Mouse (Mus musculus) limb, embryonic 12.5 days (tissue): ENCODE data around the gene Olfr1136. TPM values are rescaled to one million over a fixed set of nuclear protein-coding genes. Genes with fewer than 3 reads are reported as not detected.

ENCODE experiments used
- ATAC-seq: fragments of 200-750 bp; cut with Nextera tagmentation; 2 replicates; pipeline ENCODE4 v1.8.0; 2017; ENCODE audit warnings: low read depth, moderate TSS enrichment; ENCODE audit not compliant: insufficient number of reproducible peaks, insufficient read depth, low FRiP score, low TSS enrichment
- H3K27ac ChIP-seq: fragments of 300-500 bp; sonication (generic); 2 replicates; pipeline ENCODE4 v1.5.1; 2016; ENCODE audit warnings: mild to moderate bottlenecking, moderate library complexity
- H3K27me3 ChIP-seq: fragments of 300-500 bp; sonication (generic); 2 replicates; pipeline ENCODE4 v1.6.1; 2016; ENCODE audit warnings: mild to moderate bottlenecking, moderate library complexity
- H3K36me3 ChIP-seq: fragments of 300-500 bp; sonication (generic); 2 replicates; pipeline ENCODE4 v1.6.1; 2016; ENCODE audit warnings: mild to moderate bottlenecking, moderate library complexity
- H3K4me1 ChIP-seq: fragments of 300-500 bp; sonication (generic); replicated peaks from 2 replicates; pipeline ENCODE4 v1.6.1; 2016
- H3K4me2 ChIP-seq: fragments of 300-500 bp; sonication (generic); 2 replicates; pipeline ENCODE4 v1.6.1; 2016; ENCODE audit warnings: mild to moderate bottlenecking, moderate library complexity
- H3K4me3 ChIP-seq: fragments of 300-500 bp; sonication (generic); replicated peaks from 2 replicates; pipeline ENCODE4 v1.5.1; 2016; ENCODE audit warnings: mild to moderate bottlenecking
- H3K9ac ChIP-seq: fragments of 300-500 bp; sonication (generic); replicated peaks from 2 replicates; pipeline ENCODE4 v1.6.1; 2016; ENCODE audit warnings: mild to moderate bottlenecking, moderate library complexity
- H3K9me3 ChIP-seq: fragments of 300-500 bp; sonication (generic); 2 replicates; pipeline ENCODE4 v1.6.1; 2016; ENCODE audit warnings: mild to moderate bottlenecking, moderate library complexity
- WGBS: fragments of 180-500 bp; shearing (Covaris S2); methylation state at CpG from one replicate; pipeline ENCODE4 v1.1.7; 2016; 5-methylcytosine and 5-hydroxymethylcytosine counted together
- polyA plus RNA-seq: library from polyadenylated mRNA; unstranded; fragments of >200 nt; fragmentation: Nextera tagmentation; extraction: Ambion mirVana; gene quantifications from 2 replicates; pipeline ENCODE4 v1.2.1, GENCODE M21; 2016

Olfr1136 gene
- not detected in 2 replicates for polyA plus RNA-seq

- Histone ChIP-seq H3K4me3 (no peak within 1 kb of the TSS), H3K4me2 (no peak within 1 kb of the TSS), H3K4me1 (no peaks in the 10 kb centered on the region), H3K9me3 (no peaks in the 10 kb centered on the region), H3K9ac (no peak within 1 kb of the TSS), H3K27ac (no peak within 1 kb of the TSS), H3K27me3 (no peaks in the 10 kb centered on the region), H3K36me3 (no peaks in the 10 kb centered on the region)
- ATAC-seq: no peak
Observed at GRCm38 (mm10) chr2:87693847-87694246, at the start of gene Olfr1136. TSS of gene Olfr1136 (minus strand) at chr2:87693947.

GRCm38 (mm10) chr2:87743452-87743851, 49.7 kb upstream of the Olfr1136 start, which contains the start of gene Olfr1140:
TSS of gene Olfr1140 (plus strand) at chr2:87743752.
- Histone ChIP-seq H3K9ac (no peak within 1 kb of the TSS), H3K4me3 (no peak within 1 kb of the TSS), H3K4me1 (no peaks in the 10 kb centered on the region), H3K27me3 (no peaks in the 10 kb centered on the region), H3K9me3 (no peaks in the 10 kb centered on the region), H3K36me3 (no peaks in the 10 kb centered on the region), H3K4me2 (no peak within 1 kb of the TSS), H3K27ac (no peak within 1 kb of the TSS)
- WGBS: 77% methylated on average over 3 of the region's 3 CpGs
- ATAC-seq: no peak

GRCm38 (mm10) chr2:87739878-87740277, 46.1 kb upstream of the Olfr1136 start, which contains the start of gene Olfr1138:
TSS of gene Olfr1138 (minus strand) at chr2:87739978.
- Histone ChIP-seq H3K27me3 (no peaks in the 10 kb centered on the region), H3K27ac (no peak within 1 kb of the TSS), H3K36me3 (no peaks in the 10 kb centered on the region), H3K4me1 (no peaks in the 10 kb centered on the region), H3K9ac (no peak within 1 kb of the TSS), H3K4me2 (no peak within 1 kb of the TSS), H3K9me3 (no peaks in the 10 kb centered on the region), H3K4me3 (no peak within 1 kb of the TSS)
- no peak for ATAC-seq
- 77% methylated on average over 1 of the region's 1 CpGs for whole genome bisulfite sequencing

- no peak within 1 kb of the TSS for H3K27ac ChIP-seq
- no peak for ATAC-seq
Observed at GRCm38 (mm10) chr2:87713079-87713478, 19.3 kb upstream of the Olfr1136 start, which contains the start of gene Olfr1137. TSS of gene Olfr1137 (minus strand) at chr2:87713179.

GRCm38 (mm10) chr2:87673564-87673963, 20.2 kb downstream of the Olfr1136 start, which contains the start of gene Olfr1135:
TSS of gene Olfr1135 (minus strand) at chr2:87673664.
- no peaks in the 10 kb centered on the region for H3K9me3 ChIP-seq
- no peak within 1 kb of the TSS for H3K9ac ChIP-seq
- no peak within 1 kb of the TSS for H3K4me2 ChIP-seq
- H3K36me3 ChIP-seq: no peaks in the 10 kb centered on the region
- WGBS: 29% methylated on average over 1 of the region's 1 CpGs
- no peak for ATAC-seq
- H3K4me3 ChIP-seq: no peak within 1 kb of the TSS
- H3K27ac ChIP-seq: no peak within 1 kb of the TSS
- no peaks in the 10 kb centered on the region for H3K4me1 ChIP-seq
- no peaks in the 10 kb centered on the region for H3K27me3 ChIP-seq

More at GRCm38 (mm10) chr2:87713079-87713478, 19.3 kb upstream of the Olfr1136 start, which contains the start of gene Olfr1137:
- Histone ChIP-seq H3K4me3 (no peak within 1 kb of the TSS), H3K9ac (no peak within 1 kb of the TSS), H3K9me3 (no peaks in the 10 kb centered on the region), H3K36me3 (no peaks in the 10 kb centered on the region), H3K27me3 (no peaks in the 10 kb centered on the region), H3K4me1 (no peaks in the 10 kb centered on the region), H3K4me2 (no peak within 1 kb of the TSS)

- Histone ChIP-seq H3K4me2 (no peak within 1 kb of the TSS), H3K36me3 (no peaks in the 10 kb centered on the region), H3K9ac (no peak within 1 kb of the TSS), H3K27ac (no peak within 1 kb of the TSS), H3K27me3 (no peaks in the 10 kb centered on the region), H3K4me3 (no peak within 1 kb of the TSS), H3K4me1 (no peaks in the 10 kb centered on the region), H3K9me3 (no peaks in the 10 kb centered on the region)
- WGBS: 83% methylated on average over 2 of the region's 2 CpGs
- ATAC-seq: no peak
Observed at GRCm38 (mm10) chr2:87658360-87658759, 35.4 kb downstream of the Olfr1136 start, which contains the start of gene Olfr1134. TSS of gene Olfr1134 (minus strand) at chr2:87658460.

GRCm38 (mm10) chr2:87647274-87647673, 46.5 kb downstream of the Olfr1136 start, which contains the start of gene Olfr1133:
TSS of gene Olfr1133 (minus strand) at chr2:87647374.
- H3K4me1 ChIP-seq: no peaks in the 10 kb centered on the region
- H3K36me3 ChIP-seq: no peaks in the 10 kb centered on the region
- H3K27ac ChIP-seq: no peak within 1 kb of the TSS
- H3K9ac ChIP-seq: no peak within 1 kb of the TSS
- H3K4me2 ChIP-seq: no peak within 1 kb of the TSS
- H3K27me3 ChIP-seq: no peaks in the 10 kb centered on the region
- no peak within 1 kb of the TSS for H3K4me3 ChIP-seq
- no peaks in the 10 kb centered on the region for H3K9me3 ChIP-seq
- no peak for ATAC-seq

Other genes with a start within 250 kb of the Olfr1136 start
- gene Olfr1126, start 240.0 kb downstream of the Olfr1136 start, polyA plus RNA-seq: not detected in 2 replicates
- not detected in 2 replicates for gene Pramel7, start 196.9 kb downstream of the Olfr1136 start, polyA plus RNA-seq
- gene Pramel6, start 187.4 kb downstream of the Olfr1136 start, polyA plus RNA-seq: not detected in 2 replicates
- not detected in 2 replicates for gene Olfr153, start 162.2 kb downstream of the Olfr1136 start, polyA plus RNA-seq
- not detected in 2 replicates for gene Olfr1128, start 148.4 kb downstream of the Olfr1136 start, polyA plus RNA-seq
- gene Olfr1129, start 120.0 kb downstream of the Olfr1136 start, polyA plus RNA-seq: not detected in 2 replicates
- gene Olfr1130, start 87.7 kb downstream of the Olfr1136 start, polyA plus RNA-seq: not detected in 2 replicates
- gene Olfr1131, start 66.8 kb downstream of the Olfr1136 start, polyA plus RNA-seq: not detected in 2 replicates
- gene Olfr1132, start 56.4 kb downstream of the Olfr1136 start, polyA plus RNA-seq: not detected in 2 replicates
- gene Olfr1133, start 46.6 kb downstream of the Olfr1136 start, polyA plus RNA-seq: not detected in 2 replicates
- gene Olfr1134, start 35.5 kb downstream of the Olfr1136 start, polyA plus RNA-seq: not detected in 2 replicates
- not detected in 2 replicates for gene Olfr1135, start 20.3 kb downstream of the Olfr1136 start, polyA plus RNA-seq
- not detected in 2 replicates for gene Olfr1137, start 19.2 kb upstream of the Olfr1136 start, polyA plus RNA-seq
- gene Olfr1138, start 46.0 kb upstream of the Olfr1136 start, polyA plus RNA-seq: not detected in 2 replicates
- not detected in 2 replicates for gene Olfr1140, start 49.8 kb upstream of the Olfr1136 start, polyA plus RNA-seq
- gene Olfr1141, start 60.0 kb upstream of the Olfr1136 start, polyA plus RNA-seq: not detected in 2 replicates
- gene Olfr152, start 85.5 kb upstream of the Olfr1136 start, polyA plus RNA-seq: not detected in 2 replicates
- gene Olfr1143, start 106.6 kb upstream of the Olfr1136 start, polyA plus RNA-seq: not detected in 2 replicates
- gene Olfr1145, start 115.9 kb upstream of the Olfr1136 start, polyA plus RNA-seq: not detected in 2 replicates
- gene Olfr1148, start 136.6 kb upstream of the Olfr1136 start, polyA plus RNA-seq: not detected in 2 replicates
- not detected in 2 replicates for gene Olfr1150-ps1, start 150.0 kb upstream of the Olfr1136 start, polyA plus RNA-seq
- gene Olfr1151, start 161.9 kb upstream of the Olfr1136 start, polyA plus RNA-seq: not detected in 2 replicates
- not detected in 2 replicates for gene Olfr1152, start 172.5 kb upstream of the Olfr1136 start, polyA plus RNA-seq
- gene Olfr1153, start 201.0 kb upstream of the Olfr1136 start, polyA plus RNA-seq: not detected in 2 replicates
- not detected in 2 replicates for gene Olfr1154, start 211.2 kb upstream of the Olfr1136 start, polyA plus RNA-seq